Mouse (Mus musculus) right cerebral cortex, adult 2 months (tissue): ENCODE measurements around the gene Gaa.
"Not testable (repeated sequence)": the region's sequence is repeated elsewhere in the genome, so short reads cannot be mapped to it uniquely, and the experiment has no call there.

Source experiments
- DNase-seq, 2 experiments: peaks; one replicate each; pipeline ENCODE4 v3.0.0; 2021 to 2022; ENCODE audit warnings: low spot score in 2 of 2

The Gaa gene

GRCm38 (mm10) chr11:119252854-119253541, 14.7 kb upstream of the Gaa start:
- peak in 1 of 2 experiments; percentile 38 for DNase-seq

DNA sequence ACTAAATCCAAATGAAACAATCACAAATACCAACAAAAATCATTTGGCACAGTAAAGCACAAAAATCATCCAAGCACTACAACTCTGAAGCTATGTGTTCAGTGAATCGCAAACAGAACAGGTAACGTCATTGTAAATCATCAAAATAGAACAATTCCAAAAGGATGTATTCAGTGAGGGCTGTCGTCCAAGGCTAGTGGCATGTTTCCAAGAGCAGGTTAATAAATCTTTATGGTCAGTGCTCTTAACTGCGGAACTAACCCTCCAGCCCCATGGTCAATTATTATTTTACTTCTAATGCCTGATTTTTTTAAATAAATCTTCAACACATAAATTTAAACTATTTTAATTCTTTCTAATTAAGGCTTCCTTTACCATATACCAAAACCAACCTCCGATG, 11.1 kb upstream of the Gaa start:
- DNase-seq, result not testable (repeated sequence)

GRCm38 (mm10) chr11:119258216-119258571, 9.5 kb upstream of the Gaa start:
- DNase-seq, result no peak

DNA sequence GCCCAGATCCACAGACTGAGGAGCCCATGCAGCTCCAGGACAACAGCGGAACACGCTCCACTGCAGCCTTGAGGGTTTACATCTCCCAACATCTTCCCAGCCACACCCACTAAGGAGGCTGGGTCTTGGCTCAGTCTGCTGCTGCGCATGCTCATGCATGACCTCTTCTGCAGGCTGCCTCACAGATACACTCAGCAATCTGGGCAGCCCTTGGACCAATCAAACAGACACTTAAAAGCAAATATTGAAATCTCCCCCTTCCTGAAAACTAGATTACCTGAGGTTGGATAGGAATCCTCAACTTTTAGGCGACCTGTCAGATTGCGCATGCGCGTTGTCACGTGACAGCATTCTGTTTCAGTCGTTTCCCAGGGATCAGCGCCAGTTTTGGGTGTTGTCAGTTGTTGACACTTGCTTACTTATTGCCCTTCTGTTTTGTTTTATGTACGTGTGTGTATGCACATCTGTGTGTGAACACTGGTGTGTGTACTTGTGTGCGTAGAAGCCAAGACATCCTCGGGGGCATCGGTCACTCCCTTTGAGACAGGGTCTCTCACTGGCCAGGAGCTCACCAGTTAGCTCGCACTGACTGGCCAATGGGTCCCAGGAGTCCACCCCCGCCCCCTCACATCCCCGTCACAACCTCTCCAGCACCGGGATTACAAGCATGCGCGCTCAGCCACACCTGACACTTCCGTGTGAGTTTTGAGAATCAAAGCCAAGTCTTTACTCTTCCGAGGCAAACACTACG, 8.9 kb upstream of the Gaa start:
- peak; percentile 60 to 77 for DNase-seq

DNA sequence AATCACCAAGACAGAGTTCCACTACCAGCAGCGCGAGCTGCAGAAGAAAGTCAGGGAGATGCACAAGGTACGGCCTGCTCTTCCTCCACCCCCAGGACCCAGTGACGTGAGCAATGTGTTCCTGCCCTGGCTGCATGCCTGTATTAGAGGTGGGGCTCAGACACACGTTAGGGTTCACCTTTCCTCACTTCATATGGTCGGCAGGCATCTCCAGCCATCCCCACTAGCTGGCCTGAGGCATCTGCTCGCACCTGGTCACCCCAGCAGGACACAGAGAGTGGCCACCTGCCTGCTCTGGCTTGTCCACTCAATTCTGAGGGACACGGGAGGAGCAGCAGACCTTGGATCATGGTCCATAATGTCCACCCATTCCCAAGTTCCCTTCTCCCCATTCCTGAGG, 7.7 kb upstream of the Gaa start:
- no peak for DNase-seq

- no peak for DNase-seq
Observed at GRCm38 (mm10) chr11:119264413-119264812, 3.3 kb upstream of the Gaa start.

DNA sequence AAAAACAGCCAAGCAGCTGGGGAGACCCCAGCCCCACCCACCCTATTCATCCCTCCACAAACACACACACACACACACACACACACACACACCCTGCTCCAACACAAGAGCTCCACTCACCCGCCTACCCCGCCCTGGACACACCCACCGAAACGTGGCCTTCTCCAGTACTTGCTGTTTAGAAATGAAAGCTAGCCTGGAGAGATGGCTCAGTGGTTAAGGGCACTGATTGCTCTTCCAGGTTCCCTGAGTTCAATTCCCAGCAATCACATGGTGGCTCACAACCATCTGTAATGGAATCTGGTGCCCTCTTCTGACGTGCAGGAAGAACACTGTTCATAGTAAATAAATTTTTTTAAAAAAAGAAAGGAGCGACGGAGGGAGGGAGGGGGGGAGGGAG, 1.9 kb upstream of the Gaa start:
- no peak for DNase-seq

DNA sequence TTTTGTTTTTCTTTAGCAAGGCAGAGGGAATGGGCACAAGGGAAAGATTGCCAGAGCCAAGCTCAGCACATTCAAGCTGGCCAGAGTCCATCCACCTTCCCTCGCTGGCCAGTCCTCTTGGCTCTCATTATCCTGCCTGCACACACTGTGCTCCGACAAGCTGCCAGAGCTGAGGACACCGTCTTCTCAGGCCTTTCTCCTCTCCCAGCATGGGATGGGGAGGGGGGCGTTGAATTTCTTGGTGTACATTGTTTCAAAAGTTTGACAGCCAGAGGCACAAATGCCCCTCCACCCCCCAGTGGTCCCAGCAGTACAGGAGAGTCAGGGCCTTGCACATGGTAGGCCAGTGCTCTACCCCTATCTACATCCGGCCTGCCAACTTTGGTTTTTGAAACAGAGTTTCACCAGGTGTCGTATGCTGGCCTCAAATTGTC, 429 bp upstream of the Gaa start:
- peak in 1 of 2 experiments; percentile 40 for DNase-seq

DNA sequence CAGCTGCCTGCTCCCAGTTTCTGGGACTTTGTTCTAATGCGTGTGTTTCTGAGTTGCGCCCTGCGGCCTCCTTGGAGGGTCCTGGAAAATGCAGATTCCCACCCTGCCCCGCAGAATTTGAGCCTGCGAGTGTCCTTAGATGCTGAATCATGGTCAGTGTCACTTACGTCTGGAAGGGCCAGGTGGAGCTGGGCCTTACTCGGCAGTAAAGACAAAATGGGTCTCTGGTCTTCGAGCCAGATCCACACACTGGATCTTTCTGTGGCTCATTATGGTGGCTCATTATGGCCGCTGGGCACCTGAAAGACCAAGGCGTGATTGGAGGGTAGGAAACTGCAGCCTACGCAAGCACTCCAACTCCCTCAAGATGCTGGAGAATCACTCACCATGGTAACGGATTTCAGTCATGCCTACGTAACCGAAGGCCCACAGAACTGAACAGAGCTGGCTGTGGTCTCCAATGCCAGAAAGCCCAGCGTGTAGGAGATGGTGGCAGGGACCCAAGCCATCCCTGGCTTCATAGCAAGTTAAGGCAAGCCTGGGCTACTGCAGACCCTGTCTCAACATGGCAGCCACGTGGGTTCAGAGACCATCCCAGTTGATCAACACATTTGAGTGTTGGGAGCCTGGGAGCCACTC, 989 bp downstream of the Gaa start:
- DNase-seq, result peak; percentile 66 to 82

GRCm38 (mm10) chr11:119272492-119272891, 4.8 kb downstream of the Gaa start:
- not testable (repeated sequence) for DNase-seq

- no peak for DNase-seq
Observed at GRCm38 (mm10) chr11:119273186-119273930, 5.7 kb downstream of the Gaa start.

- no peak for DNase-seq
Observed at GRCm38 (mm10) chr11:119281030-119281429, 13.3 kb downstream of the Gaa start.

- DNase-seq, result no peak
Observed at GRCm38 (mm10) chr11:119285791-119286527, 18.3 kb downstream of the Gaa start.

- peak; percentile 32 to 43 for DNase-seq
Observed at GRCm38 (mm10) chr11:119287207-119287992, 19.7 kb downstream of the Gaa start.

DNA sequence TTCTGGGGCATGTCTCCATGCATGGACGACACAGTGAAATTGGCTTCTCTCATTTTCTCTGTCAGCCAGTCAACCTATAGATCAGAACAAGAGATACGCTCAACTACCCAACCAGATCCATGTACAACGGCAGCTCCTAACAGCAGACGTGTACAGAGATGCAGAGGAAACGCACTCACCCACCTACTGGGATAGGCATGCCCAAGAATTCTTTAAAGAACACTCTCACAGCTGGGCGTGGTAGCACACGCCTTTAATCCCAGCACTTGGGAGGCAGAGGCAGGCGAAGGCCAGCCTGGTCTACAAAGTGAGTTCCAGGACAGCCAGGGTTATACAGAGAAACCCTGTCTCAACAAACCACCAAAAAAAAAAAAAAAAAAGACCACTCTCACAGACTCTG, 25.2 kb downstream of the Gaa start:
- DNase-seq, result not testable (repeated sequence)

- DNase-seq, result no peak
Observed at GRCm38 (mm10) chr11:119297996-119298395, 30.3 kb downstream of the Gaa start.

GRCm38 (mm10) chr11:119298917-119299316, 31.2 kb downstream of the Gaa start:
- DNase-seq, result no peak

DNA sequence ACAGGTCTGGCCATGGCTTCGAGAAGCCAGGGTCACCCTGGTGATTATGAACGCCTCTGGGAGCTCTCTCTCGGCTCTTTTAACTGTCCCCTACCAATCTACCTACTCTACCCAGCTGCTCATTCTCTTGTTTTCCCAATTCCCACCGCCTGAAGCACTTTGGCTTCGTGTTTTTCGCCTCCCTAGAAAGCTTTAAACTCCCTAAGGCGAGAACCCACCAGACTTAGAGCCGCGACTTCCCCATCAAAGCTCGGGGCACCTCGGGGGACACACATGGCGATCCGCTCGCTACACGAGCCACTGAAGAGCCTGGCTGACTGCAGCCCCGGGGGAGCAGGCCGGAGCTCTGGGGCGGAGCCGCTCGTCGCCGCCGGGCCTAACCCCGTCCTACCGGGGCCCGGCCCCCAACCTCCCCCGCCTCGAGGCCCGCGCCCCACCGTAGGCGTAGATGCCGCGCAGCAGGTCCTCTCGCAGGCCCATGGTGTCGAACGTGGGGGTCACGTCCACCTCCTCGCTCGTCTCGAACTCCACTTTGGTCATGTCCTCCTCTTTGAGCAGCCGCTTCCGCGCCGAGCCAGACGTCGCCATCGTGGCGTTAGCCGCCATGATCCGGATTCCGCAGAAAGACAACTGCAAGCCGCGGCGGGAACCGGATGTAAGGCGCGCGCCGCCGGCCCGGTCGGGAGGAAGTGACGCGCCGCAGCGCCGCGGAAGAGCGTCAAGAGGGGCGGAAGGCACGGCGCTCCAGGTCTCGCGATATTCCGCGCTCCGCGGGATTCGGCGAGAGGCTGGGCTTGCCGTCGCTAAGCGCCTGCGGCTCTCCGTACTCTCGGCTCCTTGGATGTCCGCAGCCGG, 31.9 kb downstream of the Gaa start, which contains the start of gene Eif4a3:
Gene Eif4a3 (minus strand): TSS at position 699 of the 855 bp plus-strand sequence.
- peak; percentile 92 for DNase-seq

DNA sequence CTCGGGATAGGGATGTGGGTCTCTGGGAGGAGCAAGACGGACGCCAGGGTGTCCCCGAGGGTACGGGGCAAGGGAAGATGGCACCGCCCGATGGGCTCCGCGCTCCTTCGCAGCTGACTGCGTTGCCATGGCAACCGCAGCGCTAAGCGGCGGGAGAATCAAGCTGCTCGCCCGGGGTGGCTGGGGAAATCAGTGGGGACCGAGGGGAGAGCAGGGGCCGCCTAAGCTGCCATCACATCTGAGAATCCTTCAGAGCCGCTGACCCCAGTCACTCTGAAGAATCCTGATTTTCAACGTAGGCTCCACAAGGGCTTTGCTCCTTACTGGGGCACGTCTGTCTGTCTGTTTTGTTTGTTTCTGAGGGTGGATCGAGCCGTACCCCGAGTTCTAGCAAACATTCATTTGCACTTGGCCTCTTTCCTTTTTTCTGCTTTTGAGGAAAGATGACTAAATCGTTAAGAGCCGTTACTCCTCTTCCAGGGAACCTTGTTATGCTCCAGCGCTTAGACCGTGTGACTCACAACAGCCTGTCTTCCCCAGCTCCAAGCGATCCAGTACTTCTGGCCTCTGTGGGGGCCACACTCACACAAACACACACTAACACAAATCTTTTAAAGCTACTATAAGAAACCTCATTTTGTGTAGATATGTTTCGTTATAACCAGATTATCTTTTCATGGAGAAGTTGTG, 32.7 kb downstream of the Gaa start:
- peak in 1 of 2 experiments; percentile 25 for DNase-seq
